ENCODE assay signal across 20 mouse cellular contexts in genomic region chr5:149205265-149205664, GRCm38 (mm10). TPM values are rescaled to one million over a fixed set of nuclear protein-coding genes. Genes with fewer than 3 reads are reported as not detected.
A peak's percentile ranks its signal among the peaks of the same experiment; 100 is the strongest.
DNase-seq lines count a peak whose midpoint lies in the region; ATAC-seq and TF ChIP-seq lines count a peak whose summit lies in the region.
"Had no signal": no experiment of that assay in that cellular context is flagged by ENCODE, and none has a peak within 500 bp of the region (broad histone marks: within the 10 kb centered on the region; RNA-seq: fewer than 3 reads in every experiment).

No protein-coding gene starts in this region.

- H3K4me3 ChIP-seq in hindbrain, embryonic 13.5 days = no peak overlapping the region
- no peak overlapping the region for H3K4me3 ChIP-seq in hindbrain, postnatal 0 days (ENCODE audit: low read length)
- no peak overlapping the region for H3K4me3 ChIP-seq in midbrain, embryonic 10.5 days
- H3K4me3 ChIP-seq in midbrain, embryonic 13.5 days (replicated peaks) = no peak overlapping the region
- no peak overlapping the region for H3K4me3 ChIP-seq in stomach, postnatal 0 days (ENCODE audit: low read depth, low read length)
- H3K4me3 ChIP-seq: embryonic facial prominence, embryonic 12.5 days; heart, adult 2 months; midbrain, embryonic 12.5 days had no signal

- peaks cover 12% of the 10 kb centered on the region for H3K4me1 ChIP-seq in hindbrain, embryonic 13.5 days (replicated peaks)
- no peaks in the 10 kb centered on the region for H3K4me1 ChIP-seq in hindbrain, postnatal 0 days (ENCODE audit: insufficient read depth, low read length)
- H3K4me1 ChIP-seq in midbrain, embryonic 10.5 days = peaks cover 43% of the 10 kb centered on the region
- H3K4me1 ChIP-seq in midbrain, embryonic 13.5 days (replicated peaks) = peaks cover 40% of the 10 kb centered on the region
- no peaks in the 10 kb centered on the region for H3K4me1 ChIP-seq in stomach, postnatal 0 days (replicated peaks; ENCODE audit: control insufficient read depth, insufficient read depth)

- no peak overlapping the region for H3K4me2 ChIP-seq in hindbrain, embryonic 13.5 days
- no peak overlapping the region for H3K4me2 ChIP-seq in hindbrain, postnatal 0 days (ENCODE audit: low read depth, low read length)
- no peak overlapping the region for H3K4me2 ChIP-seq in midbrain, embryonic 13.5 days (replicated peaks)
- H3K4me2 ChIP-seq in stomach, postnatal 0 days (replicated peaks; ENCODE audit: low read depth) = no peak overlapping the region
- H3K4me2 ChIP-seq: embryonic facial prominence, embryonic 12.5 days; lung, embryonic 14.5 days; midbrain, embryonic 12.5 days had no signal

- ATAC-seq in frontal cortex, adult (ENCODE audit: low TSS enrichment) = peak; percentile 33; the same call in 1 of the 2 replicates
- ATAC-seq in hindbrain, embryonic 13.5 days (ENCODE audit: low FRiP score) = no peak
- no peak for ATAC-seq in hindbrain, postnatal 0 days
- ATAC-seq in midbrain, embryonic 13.5 days = no peak
- 0 out of 2 replicates have a peak, but pooled peaks have one; percentile 12 for ATAC-seq in stomach, postnatal 0 days (ENCODE audit: low FRiP score, low TSS enrichment)
- ATAC-seq: forebrain, postnatal 0 days; hindbrain, embryonic 16.5 days had no signal

- WGBS in hindbrain, embryonic 13.5 days = 82% methylated on average over 8 of the region's 8 CpGs
- 64% methylated on average over 8 of the region's 8 CpGs for WGBS in hindbrain, postnatal 0 days
- 89% methylated on average over 8 of the region's 8 CpGs for WGBS in midbrain, embryonic 10.5 days
- WGBS in midbrain, embryonic 13.5 days = 74% methylated on average over 8 of the region's 8 CpGs
- 74% methylated on average over 8 of the region's 8 CpGs for WGBS in stomach, postnatal 0 days

- H3K36me3 ChIP-seq in hindbrain, embryonic 13.5 days = peaks cover 63% of the 10 kb centered on the region
- H3K36me3 ChIP-seq in hindbrain, postnatal 0 days (ENCODE audit: insufficient read depth, low read length) = peaks cover 42% of the 10 kb centered on the region
- H3K36me3 ChIP-seq in midbrain, embryonic 10.5 days = peaks cover 88% of the 10 kb centered on the region
- peaks cover 51% of the 10 kb centered on the region for H3K36me3 ChIP-seq in midbrain, embryonic 13.5 days
- H3K36me3 ChIP-seq in stomach, postnatal 0 days (ENCODE audit: control insufficient read depth, insufficient read depth, low read length) = peaks cover 25% of the 10 kb centered on the region

- TF ChIP-seq EP300 in stomach, postnatal 0 days (optimal IDR thresholded peaks at IDR 0.05) = no peak

- 0 out of 2 replicates have a peak overlapping the region, but pooled peaks have one; percentile 5 for H3K9ac ChIP-seq in hindbrain, embryonic 13.5 days
- H3K9ac ChIP-seq in hindbrain, postnatal 0 days (replicated peaks; ENCODE audit: low read length) = no peak overlapping the region
- no peak overlapping the region for H3K9ac ChIP-seq in midbrain, embryonic 13.5 days (replicated peaks)
- H3K9ac ChIP-seq in stomach, postnatal 0 days (ENCODE audit: low read length) = no peak overlapping the region
- H3K9ac ChIP-seq: embryonic facial prominence, embryonic 12.5 days; forebrain, postnatal 0 days; lung, embryonic 14.5 days; midbrain, embryonic 12.5 days had no signal

- no peak overlapping the region for H3K27ac ChIP-seq in hindbrain, embryonic 13.5 days
- H3K27ac ChIP-seq in hindbrain, postnatal 0 days = no peak overlapping the region
- peak overlapping the region; percentile 55; the same call in 1 of the 2 replicates for H3K27ac ChIP-seq in midbrain, embryonic 10.5 days (replicated peaks)
- no peak overlapping the region for H3K27ac ChIP-seq in midbrain, embryonic 13.5 days
- peak overlapping the region; percentile 53; the same call in 1 of the 2 replicates for H3K27ac ChIP-seq in stomach, postnatal 0 days (replicated peaks)
- H3K27ac ChIP-seq: embryonic facial prominence, embryonic 12.5 days; heart, adult 2 months; midbrain, embryonic 12.5 days had no signal

- H3K9me3 ChIP-seq in hindbrain, embryonic 13.5 days = no peaks in the 10 kb centered on the region
- no peaks in the 10 kb centered on the region for H3K9me3 ChIP-seq in hindbrain, postnatal 0 days (ENCODE audit: low read length)
- no peaks in the 10 kb centered on the region; the same call in 1 of the 2 replicates for H3K9me3 ChIP-seq in midbrain, embryonic 10.5 days (replicated peaks)
- H3K9me3 ChIP-seq in midbrain, embryonic 13.5 days = no peaks in the 10 kb centered on the region
- no peaks in the 10 kb centered on the region for H3K9me3 ChIP-seq in stomach, postnatal 0 days (ENCODE audit: control insufficient read depth, low read length)
- H3K9me3 ChIP-seq: embryonic facial prominence, embryonic 12.5 days; midbrain, embryonic 12.5 days had no signal

- no peaks in the 10 kb centered on the region for H3K27me3 ChIP-seq in hindbrain, embryonic 13.5 days
- no peaks in the 10 kb centered on the region for H3K27me3 ChIP-seq in hindbrain, postnatal 0 days (ENCODE audit: insufficient read depth, low read length)
- no peaks in the 10 kb centered on the region for H3K27me3 ChIP-seq in midbrain, embryonic 10.5 days (ENCODE audit: low read depth, poor library complexity, severe bottlenecking)
- no peaks in the 10 kb centered on the region for H3K27me3 ChIP-seq in midbrain, embryonic 13.5 days
- H3K27me3 ChIP-seq in stomach, postnatal 0 days (ENCODE audit: control insufficient read depth, insufficient read depth, low read length) = no peaks in the 10 kb centered on the region
- H3K27me3 ChIP-seq: embryonic facial prominence, embryonic 12.5 days; midbrain, embryonic 12.5 days had no signal

- no peak for DNase-seq in frontal cortex, postnatal 10 days (ENCODE audit: low spot score in 2 of 2)
- no peak for DNase-seq in hindbrain, postnatal 0 days (ENCODE audit: low spot score)
- peak; percentile 12 for DNase-seq in midbrain, embryonic 10.5 days (ENCODE audit: low spot score)
- no peak for DNase-seq in stomach, postnatal 0 days (ENCODE audit: low spot score)
- DNase-seq in urinary bladder, postnatal 25 days (ENCODE audit: low spot score) = no peak
- DNase-seq: cerebellum, adult 9-10 months; forebrain, postnatal 0 days; heart, adult 2 months; kidney, adult 2 months; kidney, postnatal 10 days; lung, embryonic 14.5 days; lung, postnatal 36 days; right cerebral cortex, postnatal 14 days; thymus, adult 2 months had no signal

- TF ChIP-seq CTCF in hindbrain, postnatal 0 days (IDR thresholded peaks at IDR 0.05; ENCODE audit: low read depth) = no peak
- no peak for TF ChIP-seq CTCF in stomach, postnatal 0 days (IDR thresholded peaks at IDR 0.05; ENCODE audit: low read depth)

RNA-seq across cellular contexts. Expression of gene Hmgb1, which starts 21.0 kb away (rescaled TPM):
- polyA plus RNA-seq in hindbrain, embryonic 13.5 days (2015; fragmentation: Nextera tagmentation; extraction: Ambion mirVana) = 984 and 1,014 TPM in 2 replicates
- total RNA-seq in hindbrain, postnatal 0 days (2014; rRNA removed) = 128 and 150 TPM in 2 replicates
- polyA plus RNA-seq in hindbrain, postnatal 0 days (2015; fragmentation: Nextera tagmentation; extraction: Ambion mirVana) = 757 and 786 TPM in 2 replicates
- 1,399 and 1,420 TPM in 2 replicates for polyA plus RNA-seq in midbrain, embryonic 10.5 days (2016; fragmentation: Nextera tagmentation; extraction: Ambion mirVana)
- polyA plus RNA-seq in midbrain, embryonic 13.5 days (2015; fragmentation: Nextera tagmentation; extraction: Ambion mirVana) = 1,097 and 1,253 TPM in 2 replicates
- 653 and 712 TPM in 2 replicates for polyA plus RNA-seq in stomach, postnatal 0 days (2015; fragmentation: Nextera tagmentation; extraction: Ambion mirVana)

RNA-seq across cellular contexts. Expression of gene Uspl1, which starts 21.1 kb away (rescaled TPM):
- polyA plus RNA-seq in hindbrain, embryonic 13.5 days (2015; fragmentation: Nextera tagmentation; extraction: Ambion mirVana) = 54.6 and 58.6 TPM in 2 replicates
- total RNA-seq in hindbrain, postnatal 0 days (2014; rRNA removed) = 37.2 and 43.4 TPM in 2 replicates
- polyA plus RNA-seq in hindbrain, postnatal 0 days (2015; fragmentation: Nextera tagmentation; extraction: Ambion mirVana) = 42.8 and 44.7 TPM in 2 replicates
- polyA plus RNA-seq in midbrain, embryonic 10.5 days (2016; fragmentation: Nextera tagmentation; extraction: Ambion mirVana) = 71.6 and 73.8 TPM in 2 replicates
- polyA plus RNA-seq in midbrain, embryonic 13.5 days (2015; fragmentation: Nextera tagmentation; extraction: Ambion mirVana) = 64.4 and 64.8 TPM in 2 replicates
- polyA plus RNA-seq in stomach, postnatal 0 days (2015; fragmentation: Nextera tagmentation; extraction: Ambion mirVana) = 14.8 and 15.5 TPM in 2 replicates

RNA-seq across cellular contexts. Expression of gene Alox5ap, which starts 59.3 kb away (rescaled TPM):
- polyA plus RNA-seq in hindbrain, embryonic 13.5 days (2015; fragmentation: Nextera tagmentation; extraction: Ambion mirVana) = 9.0 and 11.2 TPM in 2 replicates
- 5.7 and 6.6 TPM in 2 replicates for total RNA-seq in hindbrain, postnatal 0 days (2014; rRNA removed)
- 10.7 and 14.4 TPM in 2 replicates for polyA plus RNA-seq in hindbrain, postnatal 0 days (2015; fragmentation: Nextera tagmentation; extraction: Ambion mirVana)
- 4.8 and 6.2 TPM in 2 replicates for polyA plus RNA-seq in midbrain, embryonic 10.5 days (2016; fragmentation: Nextera tagmentation; extraction: Ambion mirVana)
- polyA plus RNA-seq in midbrain, embryonic 13.5 days (2015; fragmentation: Nextera tagmentation; extraction: Ambion mirVana) = 8.6 and 9.1 TPM in 2 replicates
- polyA plus RNA-seq in stomach, postnatal 0 days (2015; fragmentation: Nextera tagmentation; extraction: Ambion mirVana) = 8.2 and 9.3 TPM in 2 replicates

Comparison
In these comparisons a context has a peak if more than half of its experiments do, and no peak if none do; other contexts are left out.
1. H3K27ac ChIP-seq: peak in midbrain, embryonic 10.5 days (single experiment) and stomach, postnatal 0 days (single experiment); none in hindbrain, embryonic 13.5 days (single experiment), hindbrain, postnatal 0 days (single experiment) and midbrain, embryonic 13.5 days (single experiment).
2. ATAC-seq: peak in frontal cortex, adult (single experiment) and stomach, postnatal 0 days (single experiment); none in hindbrain, embryonic 13.5 days (single experiment), hindbrain, postnatal 0 days (single experiment) and midbrain, embryonic 13.5 days (single experiment).